Mouse (Mus musculus) liver, embryonic 14.5 days (tissue): ENCODE measurements around the gene Smoc2.

Experiments used
- CTCF ChIP-seq: IDR thresholded peaks from 2 replicates; pipeline ENCODE4 v1.5.1; 2016; ENCODE audit warnings: antibody characterized with exemption, low read depth, control low read depth
- EP300 ChIP-seq: IDR thresholded peaks from 2 replicates; pipeline ENCODE4 v1.6.1; 2016; ENCODE audit warnings: antibody characterized with exemption, low read depth

GRCm38 (mm10) chr17:14279177-14279965, at the start of gene Smoc2:
- TF ChIP-seq CTCF (no peak), EP300 (no peak)
